Mouse (Mus musculus) neural tube, embryonic 13.5 days (tissue): Measurements from ENCODE around the gene Olfr1387. TPM values are rescaled to one million over a fixed set of nuclear protein-coding genes. Genes with fewer than 3 reads are reported as not detected.

ENCODE experiments used
- polyA plus RNA-seq: library from polyadenylated mRNA; unstranded; fragments of >200 nt; fragmentation: Nextera tagmentation; extraction: Ambion mirVana; gene quantifications from 2 replicates; pipeline ENCODE4 v1.2.1, GENCODE M21; 2015

Olfr1387 gene
- polyA plus RNA-seq, 1 experiment from 2014 or later, result not detected

Other genes starting within 250 kb of the Olfr1387 start
- 28.8 and 32.4 TPM in 2 replicates for gene Mgat1, start 211.2 kb upstream of the Olfr1387 start, polyA plus RNA-seq
- gene Olfr1393, start 177.0 kb upstream of the Olfr1387 start, polyA plus RNA-seq, result not detected in 2 replicates
- gene Olfr1392, start 170.1 kb upstream of the Olfr1387 start, polyA plus RNA-seq, result not detected in 2 replicates
- gene Olfr10, start 150.6 kb upstream of the Olfr1387 start, polyA plus RNA-seq, result not detected in 2 replicates
- not detected in 2 replicates for gene Olfr1391, start 132.6 kb upstream of the Olfr1387 start, polyA plus RNA-seq
- not detected in 2 replicates for gene Olfr1390, start 120.2 kb upstream of the Olfr1387 start, polyA plus RNA-seq
- not detected in 2 replicates for gene Olfr1389, start 32.3 kb upstream of the Olfr1387 start, polyA plus RNA-seq
- gene Olfr1388, start 18.7 kb upstream of the Olfr1387 start, polyA plus RNA-seq, result 0.06 TPM in 1 of 2 replicates, not detected in the other
- gene Olfr1386, start 9.7 kb downstream of the Olfr1387 start, polyA plus RNA-seq, result not detected in 2 replicates
- not detected in 2 replicates for gene Olfr1385, start 33.7 kb downstream of the Olfr1387 start, polyA plus RNA-seq
- not detected in 2 replicates for gene Olfr1384, start 51.4 kb downstream of the Olfr1387 start, polyA plus RNA-seq
- gene Olfr1383, start 64.3 kb downstream of the Olfr1387 start, polyA plus RNA-seq, result not detected in 2 replicates
- gene Olfr1382, start 72.9 kb downstream of the Olfr1387 start, polyA plus RNA-seq, result not detected in 2 replicates
- not detected in 2 replicates for gene Olfr1381, start 88.1 kb downstream of the Olfr1387 start, polyA plus RNA-seq
- not detected in 2 replicates for gene Olfr1380, start 101.5 kb downstream of the Olfr1387 start, polyA plus RNA-seq
- gene Flt4, start 153.9 kb downstream of the Olfr1387 start, polyA plus RNA-seq, result 2.4 and 2.6 TPM in 2 replicates
- gene Scgb3a1, start 208.3 kb downstream of the Olfr1387 start, polyA plus RNA-seq, result not detected in 2 replicates